Mouse (Mus musculus) G1E-ER4 (cell line): Measurements from ENCODE around the gene Ube2m. TPM values are rescaled to one million over a fixed set of nuclear protein-coding genes. Genes with fewer than 3 reads are reported as not detected.

Source experiments
- GATA1 ChIP-seq: IDR thresholded peaks from one replicate; pipeline ENCODE4 v1.8.0; 2012; ENCODE audit warnings: low read length, inconsistent platforms
- polyA plus RNA-seq: library from polyadenylated mRNA; stranded (reverse); fragments of >175 nt; gene quantifications from 2 replicates; pipeline ENCODE4 v1.2.3, GENCODE M21; 2012

Ube2m gene
- polyA plus RNA-seq, 1 experiment = 343 TPM

DNA sequence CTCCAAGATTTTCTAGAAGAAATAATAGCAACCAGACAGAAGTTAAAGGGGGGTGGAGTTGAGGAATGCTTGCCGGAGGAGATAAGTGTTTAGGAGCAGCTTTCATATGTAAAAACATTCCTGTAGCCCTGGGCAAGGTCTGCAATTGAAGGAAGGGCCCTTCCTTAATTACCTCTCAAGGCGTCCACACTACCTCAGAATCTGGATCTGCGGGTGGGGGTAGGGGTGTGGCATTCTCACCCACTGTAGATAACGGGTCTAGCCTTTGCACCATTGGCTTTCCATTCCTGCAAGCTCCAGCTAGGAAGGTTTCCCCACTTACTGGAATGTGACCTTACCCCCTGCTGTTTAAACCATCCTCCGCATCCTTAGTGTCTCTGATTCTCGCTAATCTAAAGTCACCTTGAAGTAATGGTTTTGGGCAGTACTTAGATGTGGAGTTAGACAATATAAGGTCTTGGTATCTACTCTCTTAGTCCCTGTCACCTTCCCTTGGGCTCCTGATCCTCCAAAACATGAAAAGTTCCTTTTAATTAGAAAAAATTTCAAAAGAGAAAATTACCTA, 23.7 kb downstream of the Ube2m start:
- TF ChIP-seq GATA1 = no peak

DNA sequence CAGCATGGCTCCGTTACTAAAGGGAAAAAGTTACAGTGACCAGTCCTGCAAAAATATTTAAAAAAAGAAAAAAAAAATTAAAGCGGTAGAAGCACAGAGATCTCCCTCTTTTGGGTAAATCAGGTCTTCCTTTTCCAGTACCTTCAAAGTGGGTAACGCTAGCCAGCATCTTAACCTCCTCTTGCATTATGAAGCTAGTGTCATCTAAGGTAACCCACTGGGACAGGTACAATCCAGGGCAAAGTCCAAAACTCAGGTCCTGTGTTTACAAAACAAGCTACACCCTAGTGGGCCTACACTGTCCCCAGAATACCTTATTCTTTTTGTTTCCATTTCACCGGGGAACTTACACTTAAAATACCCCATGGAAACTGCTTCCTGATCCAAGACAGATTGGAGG, 24.4 kb downstream of the Ube2m start:
- TF ChIP-seq GATA1 = no peak

DNA sequence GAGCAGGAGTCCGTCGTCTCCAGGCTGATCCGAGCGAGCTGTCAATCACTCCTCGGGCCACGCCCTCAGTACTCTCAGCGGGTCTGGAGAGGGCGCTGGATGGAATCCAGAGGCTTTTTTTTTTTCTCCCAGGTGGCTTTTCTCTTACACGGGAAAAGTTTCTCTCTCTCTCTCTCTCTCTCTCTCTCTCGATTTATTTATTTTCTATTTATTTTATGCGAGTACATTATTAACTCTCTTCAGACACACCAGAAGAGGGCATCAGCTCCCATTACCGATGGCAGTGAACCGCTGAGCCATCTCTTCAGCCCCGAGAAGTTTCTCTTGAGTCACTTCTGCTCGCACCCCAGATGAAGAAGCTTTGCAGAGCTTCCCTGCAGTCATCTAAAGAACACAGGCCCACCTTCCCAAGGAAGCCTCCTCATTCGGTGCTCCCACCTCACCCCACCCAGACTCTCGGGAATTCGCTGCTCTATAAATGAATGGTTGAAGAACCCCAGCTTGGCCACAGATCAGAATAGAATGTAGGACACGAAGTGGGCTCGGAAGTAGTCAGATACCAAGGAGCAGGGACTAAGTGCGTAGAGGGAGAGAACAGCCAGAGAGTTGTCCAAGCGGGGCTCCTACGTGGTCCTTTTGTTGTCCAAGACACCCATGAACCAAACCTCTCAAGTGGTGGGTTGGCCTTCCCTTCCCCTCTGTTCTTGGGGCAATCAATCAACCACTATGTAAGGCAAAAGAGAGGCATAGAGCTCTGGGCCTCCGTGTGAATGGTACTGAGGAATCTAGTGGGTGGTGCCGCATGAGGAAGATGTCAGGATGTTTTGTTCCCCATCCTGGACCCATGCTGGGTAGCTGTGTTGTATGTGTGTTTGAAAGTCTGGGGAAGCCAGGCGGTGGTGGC, 27.8 kb downstream of the Ube2m start, which contains the start of gene Zbtb45:
TSS of gene Zbtb45 (minus strand) at position 30 of the 904 bp plus-strand sequence.
- no peak for TF ChIP-seq GATA1

DNA sequence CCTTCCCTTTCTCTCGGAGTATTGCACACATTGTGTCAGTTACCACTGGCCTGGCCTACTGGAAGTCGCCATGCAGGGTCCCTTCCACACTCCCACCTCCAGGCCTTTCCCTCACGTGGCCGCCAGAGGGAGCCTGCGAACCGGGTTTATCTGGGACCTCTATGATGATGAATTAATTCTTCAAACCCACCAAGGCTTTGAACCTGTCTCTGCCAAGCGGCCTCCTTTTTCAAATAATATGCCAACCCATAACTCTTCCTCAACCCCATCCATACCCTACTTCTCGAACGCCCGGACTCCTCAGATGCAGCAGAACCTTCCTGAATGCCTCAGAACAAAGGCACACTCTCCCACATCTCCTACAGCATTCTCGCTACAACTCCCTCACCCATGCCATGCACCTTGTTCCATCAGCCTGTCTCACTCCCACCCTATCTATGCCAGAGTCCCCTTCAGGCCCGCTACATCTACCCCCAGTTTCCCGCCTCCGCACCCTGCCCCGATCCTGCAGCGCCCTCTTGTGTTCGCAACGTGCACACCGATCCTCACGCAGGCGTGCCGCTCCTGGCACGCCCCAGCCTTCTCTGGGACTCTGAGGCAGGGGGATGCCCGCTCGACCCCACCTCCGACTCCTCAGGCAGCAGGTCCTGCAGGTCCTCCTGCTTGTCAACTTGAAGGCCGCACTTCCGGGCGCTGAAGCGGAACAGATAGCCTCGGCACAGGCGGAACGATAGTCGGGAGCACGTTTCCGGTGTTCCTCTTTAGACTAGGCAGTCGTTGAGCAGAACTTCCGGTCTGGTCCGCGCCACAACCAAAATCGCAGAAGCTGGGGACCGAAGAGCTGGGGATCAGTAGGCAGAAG, 28.7 kb downstream of the Ube2m start:
- TF ChIP-seq GATA1 = no peak

DNA sequence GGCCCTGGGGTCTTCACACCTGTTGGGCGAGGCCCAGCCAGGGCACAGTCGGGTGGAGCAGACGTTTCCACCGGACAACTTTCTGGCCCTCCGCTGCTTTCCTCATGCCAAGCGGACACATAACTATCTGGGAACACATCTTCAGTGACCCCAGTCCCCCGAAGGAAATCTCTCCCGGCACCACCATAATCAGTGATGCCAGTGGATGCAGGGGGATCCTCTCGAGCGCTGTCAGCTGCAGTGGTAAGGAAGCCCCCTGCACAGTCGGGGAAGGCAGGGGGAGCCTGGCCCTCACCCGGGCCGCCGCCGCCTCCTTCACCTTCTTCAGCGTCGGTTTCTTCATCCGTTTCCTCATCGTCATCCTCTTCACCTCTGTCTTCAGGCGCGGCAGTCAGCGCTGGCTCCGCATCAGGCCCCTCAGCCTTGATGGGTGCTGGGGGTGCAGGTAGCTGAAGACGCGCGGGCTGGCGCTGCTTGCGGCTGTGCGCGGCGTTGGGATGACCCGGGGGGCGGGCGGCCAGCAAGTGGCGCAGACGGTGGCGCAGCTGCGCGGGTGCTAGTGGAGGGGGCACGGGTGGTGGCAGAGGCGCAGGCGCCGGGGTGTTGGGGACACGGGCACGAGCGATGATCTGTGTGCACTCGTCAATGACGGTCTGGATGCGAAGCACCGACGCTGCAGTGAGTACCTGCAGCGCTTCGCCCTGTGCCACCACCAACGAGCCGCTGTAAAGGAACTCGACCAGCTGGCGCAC, 30.6 kb downstream of the Ube2m start:
- TF ChIP-seq GATA1 = no peak

DNA sequence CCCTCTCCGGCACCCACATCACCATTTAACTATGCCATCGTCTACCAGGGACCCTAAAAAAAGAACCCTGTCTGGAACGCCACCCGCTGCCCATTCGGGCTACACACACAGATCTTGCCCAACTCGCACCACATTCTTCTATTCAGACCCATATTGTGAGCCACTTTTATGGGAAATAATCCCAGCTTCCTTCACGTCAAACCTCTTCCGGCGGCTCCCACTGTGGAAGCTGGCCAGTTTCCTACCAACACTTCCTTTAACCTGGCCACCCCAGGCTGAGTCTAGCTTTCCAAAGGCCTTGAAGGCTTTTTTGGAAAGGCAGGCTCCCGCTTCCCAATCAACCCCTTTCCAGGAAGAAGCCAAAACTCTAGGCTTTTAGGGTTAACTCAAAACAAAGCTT, 31.5 kb downstream of the Ube2m start:
- no peak for TF ChIP-seq GATA1

DNA sequence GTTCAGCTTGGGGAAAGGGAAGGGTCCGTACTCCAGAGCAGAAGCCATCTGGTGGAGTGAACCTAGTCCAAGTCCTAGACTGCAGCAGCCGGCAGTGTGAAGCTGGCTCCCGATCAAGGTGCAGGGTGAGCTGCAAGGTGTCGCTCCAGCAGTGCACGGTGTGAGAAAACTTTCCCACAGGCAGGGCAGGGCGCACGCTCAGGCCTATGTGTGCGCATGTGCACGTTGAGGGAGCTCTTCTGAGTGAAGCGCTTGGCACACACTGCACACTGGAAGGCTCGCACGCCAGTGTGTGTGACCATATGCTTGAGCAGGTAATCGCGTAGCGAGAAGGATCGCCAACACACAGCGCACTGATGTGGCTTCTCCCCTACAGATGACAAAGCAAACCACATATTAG, 32.1 kb downstream of the Ube2m start:
- no peak for TF ChIP-seq GATA1

DNA sequence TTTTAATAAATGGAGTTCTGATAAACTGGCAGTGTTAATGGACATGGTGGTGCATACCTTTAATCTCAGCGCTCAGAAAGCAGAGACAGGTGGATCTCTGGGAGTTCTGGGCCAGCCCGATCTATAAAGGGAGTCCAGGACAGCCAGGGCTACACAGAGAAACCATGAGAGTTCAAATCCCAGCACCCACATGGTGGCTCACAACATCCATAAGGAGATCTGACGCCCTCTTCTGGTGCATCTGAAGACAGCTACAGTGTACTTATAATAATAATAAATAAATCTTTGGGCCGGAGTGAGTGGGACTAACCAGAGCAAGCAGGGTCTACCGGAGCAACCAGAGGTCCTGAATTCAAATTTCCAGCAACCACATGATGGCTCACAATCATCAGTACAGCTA, 34.7 kb downstream of the Ube2m start:
- TF ChIP-seq GATA1 = no peak

DNA sequence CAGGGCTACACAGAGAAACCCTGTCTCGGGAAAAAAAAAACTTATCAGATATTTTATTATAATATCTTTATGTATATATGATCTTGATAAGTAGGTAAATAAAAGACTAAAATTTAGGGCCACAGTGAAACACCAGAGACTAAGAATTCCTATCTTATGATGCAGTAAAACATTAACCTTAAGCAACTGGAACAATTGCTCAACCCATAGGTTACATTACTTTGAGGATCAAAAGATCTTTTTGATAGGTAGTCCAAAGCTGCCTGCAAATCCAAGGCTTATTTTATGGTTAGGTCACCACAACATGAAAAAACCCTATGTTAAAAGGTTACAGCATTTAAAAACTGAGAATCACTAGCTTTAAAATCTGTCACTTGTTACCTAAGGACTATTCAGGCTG, 36.5 kb downstream of the Ube2m start:
- no peak for TF ChIP-seq GATA1

DNA sequence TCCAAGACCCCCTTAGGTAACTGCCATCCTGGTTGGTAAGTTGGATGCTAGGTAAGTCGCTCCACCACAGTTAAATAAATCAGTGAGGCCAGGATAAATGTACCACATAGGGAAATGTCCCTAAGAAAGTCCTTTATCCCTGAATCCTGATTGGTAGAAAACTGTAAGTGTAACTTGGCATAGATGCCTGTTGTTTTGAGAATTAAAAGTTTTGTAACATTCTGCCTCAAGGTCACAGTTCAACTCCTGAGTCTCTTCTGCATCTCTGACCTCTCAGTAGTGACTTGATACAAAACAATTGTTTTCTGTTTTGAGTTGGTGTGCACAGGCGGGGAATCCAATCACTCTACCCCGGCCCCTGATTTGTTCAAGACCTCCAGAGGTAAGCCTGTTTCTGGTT, 39.2 kb downstream of the Ube2m start, which contains the start of gene Trim28:
TSS of gene Trim28 (plus strand) at position 264 of the 400 bp plus-strand sequence.
- no peak for TF ChIP-seq GATA1

DNA sequence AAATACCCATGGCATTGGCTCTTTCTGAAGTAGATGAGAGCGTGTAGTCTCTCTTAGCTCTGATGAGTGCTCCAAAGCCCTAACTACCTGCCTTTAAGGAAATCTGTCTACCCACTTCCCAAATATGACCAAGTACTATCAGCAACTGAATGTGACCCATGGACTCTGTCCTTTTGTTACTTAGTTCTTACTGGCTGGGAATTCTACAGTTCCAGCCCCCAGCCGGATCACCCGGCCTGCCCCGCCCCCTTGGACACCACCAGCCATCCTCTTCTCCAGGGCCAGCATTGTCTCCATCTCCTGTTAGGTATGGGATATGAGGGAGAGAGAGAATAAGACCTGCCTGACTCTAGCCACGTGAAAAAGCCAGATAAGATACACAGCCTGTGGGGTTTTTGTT, 40.0 kb downstream of the Ube2m start, which contains the start of gene Slc27a5:
TSS of gene Slc27a5 (minus strand) at position 140 of the 400 bp plus-strand sequence.
- no peak for TF ChIP-seq GATA1

DNA sequence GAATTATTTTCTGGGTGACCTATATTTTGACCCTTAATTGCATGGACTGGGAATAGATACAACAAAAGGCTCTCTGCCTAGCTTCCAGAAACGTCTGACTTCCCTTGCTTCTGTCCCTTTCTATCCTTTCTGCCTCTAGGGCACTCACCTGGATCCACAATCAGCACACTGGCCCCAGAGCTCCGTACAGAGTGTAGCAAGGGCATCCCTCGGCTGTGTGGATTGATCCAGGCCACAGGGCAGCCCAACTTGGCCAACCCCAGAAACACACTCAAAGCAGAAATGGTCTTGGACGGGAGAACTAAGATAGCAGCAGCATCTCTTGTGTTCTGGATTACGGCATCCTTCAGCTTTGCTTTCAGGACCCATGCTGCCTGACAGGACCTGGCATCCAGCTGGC, 40.8 kb downstream of the Ube2m start:
- TF ChIP-seq GATA1 = no peak

DNA sequence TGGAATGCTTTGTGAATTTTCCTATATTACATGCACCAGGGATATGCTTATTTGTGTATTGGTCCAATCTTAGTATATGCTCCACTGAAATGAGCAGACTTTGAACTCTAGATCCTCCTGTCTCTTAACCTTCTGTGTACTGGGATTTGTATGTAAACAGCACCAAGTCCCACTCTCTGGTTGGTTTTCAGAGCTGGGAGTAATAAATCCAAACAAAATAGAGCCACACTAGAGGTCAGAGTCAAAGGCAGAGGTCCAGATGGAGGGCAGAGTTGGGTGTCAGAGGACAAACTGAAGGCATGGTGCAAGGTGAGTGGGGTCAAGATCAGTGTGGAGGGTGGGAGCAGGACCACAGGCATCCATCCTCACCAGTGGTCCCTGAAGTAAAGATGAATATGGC, 42.2 kb downstream of the Ube2m start:
- TF ChIP-seq GATA1 = no peak

DNA sequence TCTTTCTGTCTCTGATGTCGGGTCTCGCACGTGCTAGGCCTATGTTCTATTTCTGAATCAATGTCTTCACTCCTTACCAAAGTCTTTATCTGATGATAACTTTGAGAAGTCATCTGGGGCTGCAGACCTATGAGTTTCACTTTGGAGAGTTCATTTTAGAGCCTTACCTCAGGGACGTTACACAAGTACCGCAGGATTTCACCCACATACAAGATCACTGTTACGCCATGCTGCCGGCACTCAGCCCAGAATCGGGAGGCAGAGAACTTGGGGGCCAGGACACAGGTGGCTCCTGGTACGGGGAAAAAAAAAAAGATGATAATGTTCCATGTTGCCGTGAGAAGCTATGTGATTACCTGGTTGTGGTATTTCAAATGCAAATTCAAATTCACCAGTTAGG, 44.9 kb downstream of the Ube2m start:
- TF ChIP-seq GATA1 = no peak

DNA sequence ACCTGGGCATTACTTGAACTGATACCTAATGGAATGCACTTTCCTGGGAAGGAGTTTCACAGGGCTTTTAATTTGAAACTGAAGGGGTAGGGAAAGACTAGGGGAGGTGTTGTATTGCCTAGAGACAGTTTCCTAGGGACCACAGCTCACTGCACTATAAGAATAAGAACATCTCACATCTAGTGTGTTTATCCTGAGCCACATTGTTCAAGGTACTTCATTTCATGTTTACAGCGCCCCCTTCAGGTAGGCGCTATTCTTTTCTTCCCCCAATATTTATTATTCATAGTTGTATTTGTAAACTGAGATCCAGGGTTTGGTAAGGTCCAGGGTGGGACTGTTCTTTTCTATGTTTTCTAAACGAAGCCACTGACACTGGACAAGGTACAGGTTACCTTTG, 45.9 kb downstream of the Ube2m start:
- TF ChIP-seq GATA1 = no peak
